Mouse (Mus musculus) MEL (cell line): ENCODE data around the gene Get4. TPM values are rescaled to one million over a fixed set of nuclear protein-coding genes. Genes with fewer than 3 reads are reported as not detected.
A peak's percentile ranks its signal among the peaks of the same experiment; 100 is the strongest.

Experiments used
- DNase-seq: peaks from one replicate; pipeline ENCODE4 v3.0.0; 2011; ENCODE audit warnings: low read depth, low spot score
- H3K27ac ChIP-seq: 2 replicates; pipeline ENCODE4 v1.5.1; 2012; ENCODE audit warnings: low read depth, mild to moderate bottlenecking, control low read depth, low read length, moderate library complexity; ENCODE audit not compliant: control insufficient read depth
- H3K27me3 ChIP-seq, 2 experiments: fragments of 150-350 bp in 1 of 2; sonication (generic) in 1 of 2; 2 replicates each; pipeline ENCODE4 v1.6.1; 2012; ENCODE audit warnings: low read length in 2 of 2, mild to moderate bottlenecking in 2 of 2, improper control_type of control experiment in 1 of 2, moderate library complexity in 1 of 2; ENCODE audit not compliant: insufficient read depth in 2 of 2, control insufficient read depth in 1 of 2
- H3K36me3 ChIP-seq, 2 experiments: 2 replicates each; pipeline ENCODE4 v1.6.1; 2012 to 2014; ENCODE audit warnings: low read length in 2 of 2, improper control_type of control experiment in 1 of 2, inconsistent platforms in 1 of 2, mild to moderate bottlenecking in 1 of 2; ENCODE audit not compliant: insufficient read depth in 2 of 2, control insufficient read depth in 1 of 2
- H3K4me1 ChIP-seq, 2 experiments: fragments of 150-350 bp in 1 of 2; sonication (generic) in 1 of 2; 2 replicates each; pipeline ENCODE4 v1.6.1; 2012; ENCODE audit warnings: low read length in 2 of 2, improper control_type of control experiment in 1 of 2, mild to moderate bottlenecking in 1 of 2; ENCODE audit not compliant: insufficient read depth in 2 of 2, control insufficient read depth in 1 of 2
- H3K4me3 ChIP-seq, 2 experiments: fragments of 150-350 bp in 1 of 2; sonication (generic) in 1 of 2; 2 replicates each; pipeline ENCODE4 v1.5.1; 2012; ENCODE audit warnings: low read depth in 2 of 2, low read length in 2 of 2, mild to moderate bottlenecking in 2 of 2, moderate library complexity in 2 of 2, control low read depth in 1 of 2, improper control_type of control experiment in 1 of 2; ENCODE audit not compliant: control insufficient read depth in 1 of 2, insufficient read depth in 1 of 2
- H3K79me2 ChIP-seq: 2 replicates; pipeline ENCODE4 v1.6.1; 2012; ENCODE audit warnings: mild to moderate bottlenecking, low read length, moderate library complexity; ENCODE audit not compliant: control insufficient read depth, poor library complexity, insufficient read depth
- H3K9ac ChIP-seq: 2 replicates; pipeline ENCODE4 v1.6.1; 2012; ENCODE audit warnings: low read depth, mild to moderate bottlenecking, control low read depth, low read length, moderate library complexity; ENCODE audit not compliant: control insufficient read depth, poor library complexity, severe bottlenecking
- H3K9me3 ChIP-seq: fragments of 150-350 bp; sonication (generic); replicated peaks from 2 replicates; pipeline ENCODE4 v1.6.1; 2012; ENCODE audit warnings: mild to moderate bottlenecking, low read length, improper control_type of control experiment, moderate library complexity; ENCODE audit not compliant: insufficient read depth
- CHD1 ChIP-seq: IDR thresholded peaks from 2 replicates; pipeline ENCODE4 v1.6.1; 2012; ENCODE audit warnings: low read depth, mild to moderate bottlenecking, inconsistent platforms, low read length, improper control_type of control experiment
- E2F4 ChIP-seq: IDR thresholded peaks from 2 replicates; pipeline ENCODE4 v1.6.1; 2011; ENCODE audit warnings: low read depth, low read length, improper control_type of control experiment, borderline replicate concordance
- ELF1 ChIP-seq: IDR thresholded peaks from 2 replicates; pipeline ENCODE4 v1.6.1; 2014; ENCODE audit warnings: low read depth, mild to moderate bottlenecking, inconsistent platforms, low read length, improper control_type of control experiment, moderate library complexity
- GABPA ChIP-seq: IDR thresholded peaks from 2 replicates; pipeline ENCODE4 v1.6.1; 2012; ENCODE audit warnings: low read depth, mild to moderate bottlenecking, inconsistent platforms, low read length, improper control_type of control experiment, moderate library complexity
- GATA1 ChIP-seq: IDR thresholded peaks from 2 replicates; pipeline ENCODE4 v1.6.1; 2011; ENCODE audit warnings: low read depth, low read length, improper control_type of control experiment
- HCFC1 ChIP-seq: IDR thresholded peaks from 2 replicates; pipeline ENCODE4 v1.6.1; 2012; ENCODE audit warnings: low read depth, mild to moderate bottlenecking, inconsistent platforms, low read length, improper control_type of control experiment, moderate library complexity
- MAFK ChIP-seq: IDR thresholded peaks from 2 replicates; pipeline ENCODE4 v1.6.1; 2011; ENCODE audit warnings: low read depth, mild to moderate bottlenecking, low read length, improper control_type of control experiment, borderline replicate concordance
- MEF2A ChIP-seq: IDR thresholded peaks from 2 replicates; pipeline ENCODE4 v1.6.1; 2014; ENCODE audit warnings: low read depth, mild to moderate bottlenecking, inconsistent platforms, low read length, improper control_type of control experiment; ENCODE audit not compliant: poor library complexity, insufficient replicate concordance, severe bottlenecking; ENCODE audit errors: extremely low read depth
- MYB ChIP-seq: IDR thresholded peaks from 2 replicates; pipeline ENCODE4 v1.6.1; 2011; ENCODE audit warnings: mild to moderate bottlenecking, low read depth, low read length, improper control_type of control experiment
- MYC ChIP-seq: IDR thresholded peaks from 2 replicates; pipeline ENCODE4 v1.6.1; 2011; ENCODE audit warnings: low read depth, mild to moderate bottlenecking, low read length, improper control_type of control experiment, moderate library complexity
- NELFE ChIP-seq: IDR thresholded peaks from 2 replicates; pipeline ENCODE4 v1.6.1; 2011; ENCODE audit warnings: low read depth, low read length, improper control_type of control experiment
- NRF1 ChIP-seq: IDR thresholded peaks from 2 replicates; pipeline ENCODE4 v1.6.1; 2014; ENCODE audit warnings: low read depth, mild to moderate bottlenecking, inconsistent platforms, low read length, improper control_type of control experiment, moderate library complexity; ENCODE audit not compliant: poor library complexity, insufficient read depth, severe bottlenecking
- POLR2AphosphoS2 ChIP-seq: IDR thresholded peaks from 2 replicates; pipeline ENCODE4 v1.6.1; 2011; ENCODE audit warnings: low read length, improper control_type of control experiment
- RAD21 ChIP-seq: IDR thresholded peaks from 2 replicates; pipeline ENCODE4 v1.6.1; 2011; ENCODE audit warnings: mild to moderate bottlenecking, low read depth, low read length, improper control_type of control experiment
- RCOR1 ChIP-seq: IDR thresholded peaks from 2 replicates; pipeline ENCODE4 v1.6.1; 2012; ENCODE audit warnings: low read depth, mild to moderate bottlenecking, inconsistent platforms, low read length, improper control_type of control experiment
- TBP ChIP-seq: IDR thresholded peaks from 2 replicates; pipeline ENCODE4 v1.8.0; 2011; ENCODE audit warnings: low read depth, low read length, improper control_type of control experiment
- UBTF ChIP-seq: IDR thresholded peaks from 2 replicates; pipeline ENCODE4 v1.6.1; 2012; ENCODE audit warnings: low read depth, mild to moderate bottlenecking, inconsistent platforms, low read length, improper control_type of control experiment, moderate library complexity, borderline replicate concordance; ENCODE audit not compliant: insufficient read depth
- ZKSCAN1 ChIP-seq: IDR thresholded peaks from 2 replicates; pipeline ENCODE4 v1.6.1; 2012; ENCODE audit warnings: low read depth, mild to moderate bottlenecking, inconsistent platforms, low read length, improper control_type of control experiment, moderate library complexity
- ZMIZ1 ChIP-seq: IDR thresholded peaks from 2 replicates; pipeline ENCODE4 v1.6.1; 2012; ENCODE audit warnings: low read depth, mild to moderate bottlenecking, inconsistent platforms, low read length, improper control_type of control experiment, moderate library complexity
- polyA plus RNA-seq, 2 experiments: library from polyadenylated mRNA; stranded (reverse) in 1 of 2; unstranded in 1 of 2; fragments of >175 nt in 1 of 2; fragments of >200 nt in 1 of 2; gene quantifications; 2 replicates each; pipeline versions ENCODE4 v1.2.1 to v1.2.4; 2012; ENCODE audit warnings: low replicate concordance in 2 of 2, low read depth in 1 of 2; ENCODE audit not compliant: insufficient read length in 2 of 2, insufficient read depth in 1 of 2, missing spikeins in 1 of 2
- total RNA-seq: library from RNA; depleted of rRNA; stranded (reverse); fragments of 300-350 nt; gene quantifications from 2 replicates; pipeline ENCODE4 v1.2.3, GENCODE M21; 2012

Gene Get4
- total and polyA plus RNA-seq, 3 experiments, result 117 to 180 TPM; not detected in 1

- H3K4me3 ChIP-seq, result no peak overlapping the region
- H3K79me2 ChIP-seq, result peaks cover 7% of the 10 kb centered on the region; the same call in 1 of the 2 replicates
- H3K9me3 ChIP-seq, result no peaks in the 10 kb centered on the region
- peak; percentile 19 for DNase-seq
- H3K36me3 ChIP-seq, result peaks cover 0 to 6% of the 10 kb centered on the region in 2 experiments; a peak in 2 of 4 replicates
- no peaks in the 10 kb centered on the region for H3K27me3 ChIP-seq
- H3K27ac ChIP-seq, result no peak overlapping the region
- H3K4me1 ChIP-seq, result peaks cover 0 to 4% of the 10 kb centered on the region in 2 experiments; a peak in 1 of 4 replicates
- no peak overlapping the region for H3K9ac ChIP-seq
- TF ChIP-seq ZKSCAN1, result no peak
- no peak for TF ChIP-seq MEF2A
- TF ChIP-seq HCFC1, result no peak
- TF ChIP-seq NELFE, result no peak
- no peak for TF ChIP-seq POLR2AphosphoS2
- TF ChIP-seq MAFK, result no peak
- TF ChIP-seq MYC, result no peak
- TF ChIP-seq UBTF, result no peak
- no peak for TF ChIP-seq ZMIZ1
- TF ChIP-seq MYB, result no peak
- TF ChIP-seq NRF1, result no peak
- TF ChIP-seq TBP, result no peak
- TF ChIP-seq E2F4, result no peak
- no peak for TF ChIP-seq GATA1
- no peak for TF ChIP-seq RAD21
Observed at GRCm38 (mm10) chr5:139309946-139310345, 57.8 kb downstream of the Get4 start.

- no peak for TF ChIP-seq ZKSCAN1
- TF ChIP-seq GABPA, result no peak
- no peak for TF ChIP-seq NRF1
- TF ChIP-seq RCOR1, result no peak
- no peak for TF ChIP-seq RAD21
- no peak for TF ChIP-seq ELF1
- no peak for TF ChIP-seq POLR2AphosphoS2
- TF ChIP-seq NELFE, result no peak
- TF ChIP-seq CHD1, result no peak
- no peak for TF ChIP-seq E2F4
- Histone ChIP-seq H3K4me3 (no peak overlapping the region), H3K27me3 (no peaks in the 10 kb centered on the region), H3K9ac (no peak overlapping the region), H3K79me2 (peaks cover 7% of the 10 kb centered on the region; the same call in 1 of the 2 replicates), H3K36me3 (peaks cover 0 to 6% of the 10 kb centered on the region in 2 experiments; a peak in 2 of 4 replicates), H3K27ac (no peak overlapping the region), H3K4me1 (peaks cover 0 to 4% of the 10 kb centered on the region in 2 experiments; a peak in 1 of 4 replicates), H3K9me3 (no peaks in the 10 kb centered on the region)
- no peak for DNase-seq
Observed at GRCm38 (mm10) chr5:139310477-139310876, 58.4 kb downstream of the Get4 start.
